Mouse (Mus musculus) frontal cortex, postnatal 25 days (tissue): ENCODE results near the gene Slamf9.

Experiments used
- DNase-seq, 2 experiments: peaks; one replicate each; pipeline ENCODE4 v3.0.0; 2022; ENCODE audit warnings: low spot score in 2 of 2

Slamf9 gene

DNA sequence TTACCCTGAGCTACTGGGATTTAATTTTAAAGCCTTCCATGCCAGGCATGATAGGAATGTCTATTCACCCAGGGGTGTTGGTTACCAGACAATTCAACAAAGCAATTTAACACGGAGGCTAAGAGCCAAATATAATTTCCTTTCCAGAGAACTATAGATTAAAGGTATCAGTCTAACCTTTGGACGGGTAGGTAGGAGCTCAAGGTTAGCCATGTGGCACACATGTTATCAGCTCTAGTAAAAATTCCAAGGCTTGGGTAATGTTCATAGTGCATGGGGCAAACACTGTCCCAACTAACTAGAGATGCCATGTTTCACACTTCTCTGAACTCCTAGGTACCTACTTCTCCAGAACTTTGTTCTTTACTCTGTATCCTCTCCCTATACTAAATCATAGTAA lies 13.6 kb upstream of the Slamf9 start:
- no peak for DNase-seq

DNA sequence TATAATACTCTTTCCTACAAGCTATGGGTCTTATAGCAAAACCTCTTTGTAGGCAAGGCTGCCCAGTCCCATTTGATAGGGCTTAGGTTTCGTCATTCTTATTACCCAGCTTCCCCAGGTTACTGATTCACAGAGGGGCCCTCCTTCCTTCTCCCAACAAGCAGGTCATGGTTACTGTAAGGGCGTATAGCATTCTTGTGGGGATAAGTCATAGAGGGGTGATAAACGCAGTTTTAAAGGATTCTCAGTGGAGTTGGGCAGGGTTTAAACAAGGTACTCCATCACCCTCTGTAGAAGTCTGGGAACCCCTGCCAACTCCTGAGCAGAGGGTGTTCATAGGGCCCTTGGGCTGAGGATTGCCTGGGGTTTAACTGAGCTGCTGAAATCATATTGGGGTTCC lies 12.6 kb upstream of the Slamf9 start:
- DNase-seq = no peak

DNA sequence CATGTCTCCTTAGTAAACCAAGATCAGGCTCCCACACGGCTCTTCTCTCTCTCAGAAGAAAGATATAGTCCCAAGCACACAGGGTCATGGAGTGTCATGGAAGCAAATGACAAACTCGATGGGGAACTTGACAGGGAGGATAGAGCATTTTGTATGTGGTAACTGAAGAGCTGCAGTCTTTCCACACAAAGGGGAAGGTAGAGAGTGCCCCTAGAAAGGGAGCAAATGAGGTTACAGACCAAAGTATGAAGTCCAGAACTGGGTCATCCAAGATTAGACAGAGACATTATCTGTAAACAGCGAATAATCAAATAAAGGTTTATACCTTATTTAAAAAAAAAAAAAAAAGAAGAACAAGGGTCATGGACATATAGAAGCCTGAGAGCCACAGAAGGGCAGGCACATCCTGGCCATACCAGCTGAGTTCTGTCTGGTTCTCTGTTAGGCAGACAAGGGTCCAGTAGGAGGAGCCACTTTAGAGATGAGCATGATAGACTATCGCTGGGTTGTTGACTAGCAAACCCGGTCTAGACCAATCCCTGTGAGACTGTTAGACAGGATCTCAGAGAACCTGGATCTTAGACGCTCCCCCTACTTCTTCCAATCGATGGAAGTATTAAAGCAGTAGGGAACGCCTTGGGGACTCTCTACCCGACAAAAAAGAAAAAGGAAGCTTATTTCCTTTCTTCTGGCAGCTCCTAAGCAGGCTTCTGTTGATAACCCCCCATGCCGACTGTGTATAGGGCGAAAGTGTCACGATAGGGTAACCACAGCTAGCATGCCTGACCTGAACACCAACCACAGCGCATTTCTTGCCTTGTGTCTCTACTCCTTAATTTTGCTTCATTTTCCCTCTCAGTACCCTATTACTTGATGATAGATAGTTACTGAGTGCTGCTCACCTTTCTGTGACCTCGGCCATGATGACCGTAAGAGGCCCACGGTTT lies 11.5 kb upstream of the Slamf9 start:
- no peak for DNase-seq

DNA sequence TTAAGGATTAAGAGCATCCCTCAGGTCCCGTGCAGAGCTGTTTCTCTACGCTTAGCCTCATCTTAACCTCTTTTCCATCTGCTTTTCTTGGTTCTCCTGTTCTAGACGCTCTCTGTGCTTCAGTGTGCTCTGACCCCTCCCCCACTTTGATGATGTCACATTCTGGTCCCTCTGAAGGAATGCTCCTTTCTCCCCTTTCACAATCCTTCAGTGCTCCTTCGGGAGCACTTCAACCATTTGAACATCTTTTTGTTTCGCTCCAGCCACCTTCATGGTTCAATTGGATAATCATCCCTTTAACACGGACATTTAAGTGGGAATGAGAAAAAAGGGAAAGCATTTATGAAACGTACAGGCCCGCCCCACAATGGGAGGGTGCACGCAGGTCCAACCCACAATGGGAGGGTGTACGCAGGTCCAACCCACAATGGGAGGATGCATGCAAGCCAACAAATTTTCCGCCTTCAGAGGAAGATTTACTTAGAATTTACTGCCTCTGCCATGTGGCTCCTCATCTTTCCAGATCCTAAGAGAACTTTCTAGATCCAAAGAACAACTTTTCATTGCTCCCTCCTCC lies 6.8 kb upstream of the Slamf9 start:
- no peak for DNase-seq

DNA sequence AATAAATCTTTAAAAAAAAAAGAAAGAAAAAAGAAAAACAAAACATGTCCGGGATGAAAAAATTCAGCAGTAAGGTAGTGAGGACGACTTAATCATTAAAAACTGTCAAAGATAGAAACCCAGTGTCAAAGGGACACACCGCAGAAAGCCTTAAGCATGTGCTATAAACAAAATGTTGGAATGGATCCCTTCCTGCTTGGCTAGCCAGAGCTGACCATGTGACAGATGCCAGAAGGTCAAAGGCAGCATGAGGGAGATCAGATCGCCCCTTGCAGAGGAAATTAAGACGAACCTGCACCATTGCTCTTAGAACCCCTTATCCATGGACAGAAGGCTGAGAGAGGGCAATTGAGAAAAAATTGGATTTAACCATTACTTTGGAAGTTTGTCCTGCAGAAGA lies 5.8 kb upstream of the Slamf9 start:
- DNase-seq = no peak

DNA sequence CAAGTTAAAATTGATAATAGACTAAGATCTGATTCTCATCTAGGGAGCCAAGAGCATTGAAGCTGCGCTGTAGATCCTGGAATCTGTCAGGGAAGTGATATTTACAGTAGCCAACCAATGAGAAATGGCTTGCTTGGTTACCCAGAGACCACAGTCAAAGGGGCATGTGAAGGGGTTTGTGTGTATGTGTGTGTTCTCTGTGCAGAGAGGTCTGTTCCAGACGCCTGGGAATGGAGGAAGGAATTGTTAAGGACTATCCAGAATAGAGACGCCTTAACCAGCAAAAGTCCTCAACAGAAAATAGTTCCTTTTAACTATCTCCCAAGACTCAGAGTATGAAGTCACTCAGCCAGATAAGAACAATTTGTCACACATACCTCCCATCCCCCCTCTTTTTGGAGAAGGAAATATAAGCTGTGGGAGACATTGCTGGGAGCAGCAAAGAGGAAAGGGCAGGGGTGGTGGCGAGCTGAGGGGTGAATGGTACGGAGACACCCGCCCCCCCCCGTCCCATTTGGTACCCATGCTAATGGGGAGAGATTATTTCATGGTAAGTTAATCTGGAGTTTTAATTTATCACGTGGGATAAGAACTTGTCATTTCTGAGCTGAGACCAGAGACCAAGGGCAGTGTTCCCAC lies 5.2 kb upstream of the Slamf9 start:
- no peak for DNase-seq

DNA sequence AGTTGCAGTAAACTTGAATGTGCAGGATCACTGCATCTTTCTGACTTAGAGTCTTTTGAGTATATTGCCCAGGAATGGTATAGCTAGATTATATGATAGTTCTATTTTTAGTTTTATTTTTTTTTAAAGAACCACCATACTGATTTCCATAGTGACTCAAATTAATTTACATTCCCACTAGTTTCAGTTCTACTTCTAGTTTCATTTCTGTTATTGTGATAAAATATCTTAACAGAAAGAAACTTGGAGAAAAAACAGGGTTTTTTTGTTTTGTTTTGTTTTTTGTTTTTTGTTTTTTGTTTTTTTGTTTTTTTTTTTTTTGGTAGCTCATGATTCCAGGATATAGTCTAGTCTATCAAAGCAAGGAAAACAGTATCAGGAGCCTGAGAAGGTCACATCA lies 2.2 kb upstream of the Slamf9 start:
- no peak for DNase-seq

DNA sequence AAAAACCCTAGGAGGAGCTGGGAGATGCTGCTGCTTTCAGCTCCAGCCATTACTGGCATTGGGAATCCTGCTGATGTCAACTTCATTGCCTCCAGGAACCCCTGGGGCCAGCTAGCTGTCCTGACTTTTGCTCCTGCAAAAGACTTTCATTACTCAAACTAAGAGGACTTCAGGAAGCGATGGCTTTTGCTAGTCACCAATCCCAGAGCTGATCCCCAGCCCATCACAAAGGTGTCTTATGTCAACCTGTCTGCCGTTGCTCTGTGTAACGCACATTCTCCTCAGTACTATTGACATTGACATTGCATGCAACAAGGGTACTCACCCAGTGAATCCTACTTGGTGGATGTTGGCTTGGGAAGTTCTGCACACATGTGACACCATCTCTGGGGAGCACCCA lies 962 bp upstream of the Slamf9 start:
- DNase-seq = no peak

DNA sequence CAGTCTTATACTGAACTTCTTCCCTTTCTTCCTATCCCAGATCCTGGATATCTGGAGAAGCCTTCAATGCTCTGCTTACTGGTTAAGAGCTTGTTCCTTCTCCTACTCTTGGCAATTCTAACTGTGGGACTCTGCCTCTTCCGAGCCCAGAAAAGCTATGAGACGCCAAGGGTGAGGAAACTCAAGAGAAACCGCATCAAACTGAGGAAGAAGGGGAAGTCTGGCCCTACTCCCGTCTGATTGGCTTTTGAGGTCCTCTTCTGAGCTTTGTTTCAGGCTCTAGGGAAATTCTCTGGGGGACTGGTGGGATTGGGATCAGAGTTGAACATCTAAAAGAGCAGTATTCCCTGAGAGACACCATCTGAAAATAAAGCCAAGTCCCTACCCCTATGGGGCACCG lies 2.9 kb downstream of the Slamf9 start:
- no peak for DNase-seq

DNA sequence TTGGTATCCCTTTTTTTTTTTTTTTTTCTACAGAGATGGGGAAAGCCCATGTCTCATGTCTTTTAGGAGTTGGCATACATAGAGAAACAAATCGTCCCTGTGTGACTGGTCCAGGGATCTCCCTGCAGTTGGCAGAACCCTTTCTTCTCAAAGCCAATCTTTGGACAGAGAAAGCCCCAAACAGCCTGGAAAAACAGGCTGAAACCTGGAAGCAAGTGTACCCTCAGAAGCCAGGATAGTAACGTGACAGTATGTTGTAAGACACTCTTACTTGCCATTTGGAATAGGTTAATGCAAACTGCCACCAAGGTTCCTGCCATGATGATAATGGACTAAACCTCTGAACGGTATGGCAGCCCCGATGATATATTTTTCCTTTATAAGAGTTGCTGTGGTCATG lies 5.2 kb downstream of the Slamf9 start:
- DNase-seq = no peak

DNA sequence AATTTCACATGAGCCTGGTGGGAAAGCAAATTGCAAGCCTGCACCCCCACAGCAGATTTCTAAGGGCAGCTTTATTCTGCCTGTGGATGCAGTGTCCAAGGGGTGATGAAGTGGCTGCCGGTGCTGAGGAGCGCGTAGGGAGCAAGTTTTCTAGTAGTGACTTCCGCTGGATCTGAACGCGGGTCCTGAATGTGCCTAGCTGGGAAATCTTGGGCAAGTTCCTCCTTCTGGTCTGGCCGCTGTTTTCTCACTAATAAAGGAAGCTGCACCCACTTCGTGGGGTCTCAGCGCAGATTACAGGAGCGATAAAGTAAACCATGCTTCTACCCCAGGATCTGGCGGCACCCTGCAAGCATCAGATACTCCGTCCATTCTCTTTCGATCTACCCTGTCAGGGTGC lies 6.0 kb downstream of the Slamf9 start:
- no peak for DNase-seq

DNA sequence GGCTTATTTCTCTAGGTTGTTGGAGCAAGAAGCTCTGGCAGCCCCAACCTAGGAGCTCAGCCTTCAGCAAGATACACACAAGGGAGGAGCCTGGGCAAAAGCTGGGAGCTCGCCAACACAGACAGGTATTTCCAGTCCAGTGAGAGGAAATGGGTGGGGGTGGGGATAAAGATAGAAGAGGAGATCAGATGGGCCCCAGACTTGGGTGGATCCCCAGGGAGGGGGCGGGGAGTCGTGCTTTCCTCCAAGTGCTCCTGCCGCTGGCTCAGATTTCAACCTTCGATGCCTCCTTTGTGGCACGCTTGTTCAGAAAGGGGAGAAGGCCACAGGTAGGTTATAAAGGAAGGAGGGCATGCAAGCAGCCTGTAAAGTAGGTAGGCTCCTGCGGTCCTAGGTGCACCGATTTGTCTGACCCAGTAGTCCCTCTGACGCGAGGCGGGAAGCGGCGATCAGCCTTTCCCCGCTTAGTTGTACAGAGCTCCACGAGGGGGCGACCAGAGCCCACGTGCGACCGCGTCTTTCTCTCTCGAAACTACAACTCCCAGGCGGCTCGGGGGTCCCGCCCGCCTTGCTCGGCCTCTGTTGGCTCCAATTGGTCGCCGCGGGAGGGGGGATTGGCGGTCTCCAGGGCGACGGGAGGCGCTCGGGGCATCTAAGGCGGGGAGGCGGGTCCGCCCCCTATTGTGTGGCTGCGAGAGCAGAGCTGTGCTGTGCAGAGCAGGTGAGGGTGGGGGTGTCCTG lies 6.6 kb downstream of the Slamf9 start, which contains the start of gene Igsf9:
Gene Igsf9 (plus strand): TSS at position 249 of the 741 bp plus-strand sequence.
- peak; percentile 83 to 85 for DNase-seq

DNA sequence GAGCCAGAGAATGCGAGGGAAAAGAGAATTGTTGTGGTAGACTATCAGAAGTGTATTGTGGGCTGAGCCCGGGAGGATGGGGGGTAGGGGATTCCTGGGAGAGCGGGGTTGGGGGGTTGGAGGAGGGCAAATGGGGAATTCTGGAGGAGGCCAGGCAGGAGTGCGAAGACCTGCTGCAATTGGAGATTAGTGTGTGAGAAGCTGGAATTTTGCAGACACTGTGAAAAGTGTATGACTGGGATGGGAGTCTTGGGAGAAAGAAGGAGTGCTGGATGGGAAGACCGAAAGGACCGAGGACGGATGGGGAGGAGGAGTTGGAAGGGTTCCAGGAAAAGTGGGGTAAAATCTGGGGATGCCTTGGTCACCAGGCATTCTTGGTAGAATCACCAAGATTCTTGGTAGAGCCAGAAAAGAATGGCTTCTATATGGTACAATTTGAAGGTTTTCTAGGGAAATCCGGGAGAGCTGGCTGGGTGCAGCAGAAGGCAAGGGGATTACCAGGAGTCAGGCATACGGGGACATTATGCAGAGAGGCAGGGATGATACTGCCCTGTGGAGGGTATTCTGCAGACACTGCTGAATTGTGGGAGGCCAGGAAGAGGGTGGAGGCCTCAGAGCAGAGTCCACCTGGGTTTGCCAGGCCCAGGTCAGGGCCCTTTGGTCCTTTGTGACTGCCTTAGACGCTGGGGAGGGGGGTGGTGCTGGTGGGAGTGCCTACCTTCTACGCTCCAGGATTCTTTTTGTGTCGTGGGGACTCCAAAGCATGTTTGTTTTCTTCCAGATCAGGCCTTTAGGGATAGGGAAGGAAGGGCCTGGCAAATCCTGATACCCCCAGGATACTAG lies 7.6 kb downstream of the Slamf9 start:
- DNase-seq = no peak

DNA sequence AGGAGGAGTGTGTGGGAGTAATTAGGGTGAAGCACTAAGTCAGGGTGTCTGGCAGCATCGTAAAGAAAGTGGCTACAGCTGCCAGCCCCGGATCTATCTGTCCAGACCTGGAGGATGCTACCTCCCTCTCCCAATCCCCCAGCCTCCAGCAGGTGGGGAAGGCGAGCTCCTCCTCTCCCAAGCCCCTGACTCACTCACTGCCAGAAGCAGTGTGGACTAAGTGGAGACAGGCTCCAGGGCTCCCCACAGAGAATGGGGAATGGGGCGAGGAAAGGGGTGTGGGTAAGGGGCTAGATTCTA lies 8.2 kb downstream of the Slamf9 start:
- DNase-seq = no peak

DNA sequence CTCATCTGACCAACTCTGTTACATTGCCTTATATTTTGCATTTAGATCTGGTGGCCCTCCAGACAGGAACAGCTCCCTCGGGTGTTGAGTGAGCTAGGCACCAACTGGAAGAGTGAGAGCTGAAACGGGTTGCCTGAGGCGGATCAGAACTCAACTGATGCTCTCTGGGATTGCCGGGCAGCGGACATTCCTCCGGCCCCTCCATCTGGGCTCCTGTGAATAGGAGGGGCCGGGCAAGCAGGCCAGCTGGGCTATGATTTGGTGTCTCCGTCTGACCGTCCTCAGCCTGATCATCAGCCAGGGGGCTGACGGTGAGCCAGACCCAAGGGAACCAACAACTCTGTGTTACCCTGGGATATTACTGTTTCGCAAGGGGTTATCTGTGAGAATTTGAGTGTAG lies 9.1 kb downstream of the Slamf9 start:
- DNase-seq = no peak

DNA sequence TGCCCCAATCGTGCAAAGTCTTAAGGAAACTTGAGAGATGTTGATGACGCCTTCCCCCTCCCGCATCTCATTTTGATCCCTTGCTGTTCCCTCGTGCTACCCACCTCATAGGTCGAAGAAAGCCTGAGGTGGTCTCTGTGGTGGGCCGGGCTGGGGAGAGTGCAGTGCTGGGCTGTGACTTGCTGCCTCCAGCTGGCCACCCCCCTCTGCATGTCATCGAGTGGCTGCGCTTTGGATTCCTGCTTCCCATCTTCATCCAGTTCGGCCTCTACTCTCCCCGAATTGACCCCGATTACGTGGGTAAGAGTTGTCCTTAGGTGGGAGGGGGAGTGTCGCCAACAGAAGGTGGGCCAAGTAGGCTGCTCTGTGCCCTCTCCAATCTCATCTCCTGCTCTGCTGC lies 9.5 kb downstream of the Slamf9 start:
- DNase-seq = no peak

DNA sequence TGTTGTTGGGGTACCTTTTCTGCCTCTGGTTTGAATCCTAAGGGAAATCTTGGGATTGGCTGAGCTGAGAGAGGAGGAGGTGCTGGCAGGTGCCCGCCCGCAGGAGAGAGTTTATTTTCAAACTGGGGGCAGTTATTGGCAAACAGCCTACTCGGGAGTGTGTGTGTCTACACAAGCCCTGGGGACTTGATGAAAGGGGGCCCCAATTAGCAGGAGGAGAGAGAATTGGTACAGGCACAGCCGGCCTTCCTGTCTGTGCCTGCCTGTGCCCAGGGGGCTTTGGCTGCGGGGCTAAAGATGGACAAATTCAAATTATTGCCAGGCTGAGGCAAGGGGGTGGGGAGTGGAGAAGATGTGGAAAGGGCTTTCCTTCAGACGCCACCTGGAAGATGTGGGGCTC lies 10.7 kb downstream of the Slamf9 start:
- DNase-seq = no peak

DNA sequence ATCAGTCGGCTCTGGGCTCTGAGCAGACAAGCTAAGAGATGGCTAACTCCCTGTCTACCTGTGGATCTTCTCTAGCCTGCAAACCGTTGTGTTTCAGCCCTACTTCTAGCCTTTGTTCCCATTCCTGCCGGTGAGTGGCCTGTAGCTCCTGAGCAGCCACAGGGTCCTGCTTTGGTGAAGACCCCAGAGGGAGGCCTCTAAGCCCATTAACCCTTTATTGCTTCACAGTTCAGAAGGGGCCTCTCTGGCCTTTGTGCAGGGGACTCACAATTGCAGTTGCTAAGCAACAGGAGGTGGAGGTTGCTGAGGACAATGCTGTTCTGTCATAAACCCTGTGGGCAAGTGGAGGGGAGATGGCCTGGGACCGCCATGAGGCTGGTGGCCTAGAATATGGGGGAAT lies 11.1 kb downstream of the Slamf9 start:
- no peak for DNase-seq

DNA sequence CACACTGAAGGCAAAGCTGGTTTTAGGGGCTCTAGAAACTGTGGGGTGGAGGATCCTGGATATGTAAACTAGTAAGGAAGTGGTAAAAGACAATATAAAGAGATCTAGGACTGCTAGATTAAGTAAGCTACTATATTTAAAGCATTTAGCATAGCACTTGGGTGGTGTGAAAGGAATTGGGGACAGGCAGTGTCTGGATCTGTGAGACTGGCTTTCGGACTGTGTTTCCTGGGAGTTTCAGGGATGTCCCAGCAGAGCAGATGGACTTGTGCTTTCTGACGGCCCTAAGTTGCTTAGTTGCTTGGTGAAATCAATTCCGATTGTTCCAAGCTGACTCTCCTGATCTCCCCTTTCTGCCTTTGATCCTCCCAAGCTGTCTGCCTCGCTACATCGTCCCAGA lies 11.5 kb downstream of the Slamf9 start:
- DNase-seq = no peak

DNA sequence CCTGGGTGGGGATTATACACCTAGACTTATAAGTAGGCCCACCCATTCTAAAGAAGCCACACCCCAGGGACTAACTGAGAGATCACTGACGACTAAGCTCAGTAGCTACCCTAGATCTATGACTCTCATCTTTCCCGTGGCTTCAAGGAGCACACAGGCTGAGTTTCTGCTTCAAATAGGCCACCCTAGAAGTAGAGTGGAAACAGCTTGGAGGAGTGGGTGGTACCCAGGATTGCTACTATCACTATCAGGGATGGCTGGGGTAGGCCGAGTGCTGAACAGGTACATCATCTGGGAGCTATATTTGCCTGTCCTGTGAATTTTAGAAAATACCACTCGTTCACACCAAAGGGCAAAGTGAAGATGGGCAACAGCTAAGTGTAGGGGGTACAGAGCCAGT lies 12.7 kb downstream of the Slamf9 start:
- no peak for DNase-seq

DNA sequence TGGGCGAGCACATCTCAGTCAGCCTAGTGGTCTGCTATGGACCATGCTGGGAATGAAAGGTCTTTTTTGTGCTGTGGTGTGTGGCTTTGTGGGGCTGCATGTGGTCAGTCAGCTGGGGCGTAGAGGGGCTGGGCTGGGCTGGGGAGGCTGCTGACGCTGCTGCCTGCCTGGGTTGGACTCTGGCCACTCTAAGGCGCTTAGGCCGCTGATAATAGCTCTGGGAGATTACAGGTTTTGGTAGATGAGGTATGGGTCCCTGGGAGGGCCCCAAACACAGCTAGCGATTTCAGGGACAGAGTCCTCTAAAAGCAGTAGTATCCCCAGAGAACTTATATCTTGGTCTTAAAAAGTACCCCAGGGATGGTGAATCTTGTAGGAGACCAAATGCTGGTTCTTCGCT lies 13.7 kb downstream of the Slamf9 start:
- DNase-seq = no peak
